Mouse (Mus musculus) liver, embryonic 14.5 days (tissue): ENCODE measurements around the gene Atp2c2. TPM values are rescaled to one million over a fixed set of nuclear protein-coding genes. Genes with fewer than 3 reads are reported as not detected.

ENCODE experiments used
- ATAC-seq: fragments of 200-750 bp; cut with Nextera tagmentation; 2 replicates; pipeline ENCODE4 v1.8.0; 2017; ENCODE audit warnings: moderate number of reproducible peaks, mild to moderate bottlenecking, moderate library complexity; ENCODE audit not compliant: insufficient read depth
- DNase-seq, 3 experiments: peaks; one replicate each; pipeline ENCODE4 v3.0.0-alpha.2; 2012 to 2013; ENCODE audit warnings: low read depth in 3 of 3, low spot score in 3 of 3
- H3K27ac ChIP-seq: fragments of 300-500 bp; sonication (generic); 2 replicates; pipeline ENCODE4 v1.5.1; 2014; ENCODE audit warnings: moderate library complexity, mild to moderate bottlenecking, control low read depth, inconsistent platforms
- H3K27me3 ChIP-seq: fragments of 300-500 bp; sonication (generic); 2 replicates; pipeline ENCODE4 v1.6.1; 2014; ENCODE audit warnings: mild to moderate bottlenecking, low read length, moderate library complexity; ENCODE audit not compliant: control insufficient read depth, insufficient read depth
- H3K36me3 ChIP-seq: fragments of 300-500 bp; sonication (generic); replicated peaks from 2 replicates; pipeline ENCODE4 v1.6.1; 2014; ENCODE audit warnings: low read depth; ENCODE audit not compliant: control insufficient read depth, insufficient read depth
- H3K4me1 ChIP-seq, 2 experiments: fragments of 200-500 bp in 1 of 2; fragments of 300-500 bp in 1 of 2; sonication (generic) in 1 of 2; replicated peaks; 2 replicates each; pipeline ENCODE4 v1.6.1; 2012 to 2014; ENCODE audit warnings: antibody characterized with exemption in 1 of 2, inconsistent platforms in 1 of 2, low read length in 1 of 2; ENCODE audit not compliant: control insufficient read depth in 2 of 2, insufficient read depth in 2 of 2
- H3K4me2 ChIP-seq: fragments of 300-500 bp; sonication (generic); 2 replicates; pipeline ENCODE4 v1.6.1; 2014; ENCODE audit warnings: low read depth, mild to moderate bottlenecking, control low read depth, moderate library complexity
- H3K4me3 ChIP-seq, 2 experiments: fragments of 200-500 bp in 1 of 2; fragments of 300-500 bp in 1 of 2; sonication (generic) in 1 of 2; 2 replicates each; pipeline ENCODE4 v1.5.1; 2012 to 2014; ENCODE audit warnings: low read depth in 2 of 2, low read length in 2 of 2, mild to moderate bottlenecking in 2 of 2, control low read depth in 1 of 2, inconsistent platforms in 1 of 2, moderate library complexity in 1 of 2; ENCODE audit not compliant: insufficient read depth in 1 of 2
- H3K9ac ChIP-seq: fragments of 300-500 bp; sonication (generic); replicated peaks from 2 replicates; pipeline ENCODE4 v1.6.1; 2014; ENCODE audit warnings: mild to moderate bottlenecking, control low read depth, moderate library complexity
- H3K9me3 ChIP-seq: fragments of 300-500 bp; sonication (generic); 2 replicates; pipeline ENCODE4 v1.6.1; 2016; ENCODE audit warnings: low read length, mixed read lengths; ENCODE audit not compliant: control insufficient read depth
- CTCF ChIP-seq: IDR thresholded peaks from 2 replicates; pipeline ENCODE4 v1.5.1; 2016; ENCODE audit warnings: antibody characterized with exemption, low read depth, control low read depth
- EP300 ChIP-seq: IDR thresholded peaks from 2 replicates; pipeline ENCODE4 v1.6.1; 2016; ENCODE audit warnings: antibody characterized with exemption, low read depth
- WGBS: fragments of 180-500 bp; shearing (Covaris S2); extraction: QIAGEN DNeasy Blood & Tissue Kit; methylation state at CpG from one replicate; pipeline ENCODE4 v1.1.7; 2014; ENCODE audit not compliant: insufficient replicate concordance; 5-methylcytosine and 5-hydroxymethylcytosine counted together
- polyA plus RNA-seq, 2 experiments: library from polyadenylated mRNA; depleted of rRNA in 1 of 2; stranded (reverse) in 1 of 2; unstranded in 1 of 2; fragments of >200 nt; fragmentation: Nextera tagmentation in 1 of 2; extraction: Ambion mirVana in 1 of 2; gene quantifications; 2 replicates each; pipeline versions ENCODE4 v1.2.1 to v1.2.3; 2012 to 2014

Gene Atp2c2
- polyA plus RNA-seq, 2 experiments = 0.08 to 0.10 TPM

DNA sequence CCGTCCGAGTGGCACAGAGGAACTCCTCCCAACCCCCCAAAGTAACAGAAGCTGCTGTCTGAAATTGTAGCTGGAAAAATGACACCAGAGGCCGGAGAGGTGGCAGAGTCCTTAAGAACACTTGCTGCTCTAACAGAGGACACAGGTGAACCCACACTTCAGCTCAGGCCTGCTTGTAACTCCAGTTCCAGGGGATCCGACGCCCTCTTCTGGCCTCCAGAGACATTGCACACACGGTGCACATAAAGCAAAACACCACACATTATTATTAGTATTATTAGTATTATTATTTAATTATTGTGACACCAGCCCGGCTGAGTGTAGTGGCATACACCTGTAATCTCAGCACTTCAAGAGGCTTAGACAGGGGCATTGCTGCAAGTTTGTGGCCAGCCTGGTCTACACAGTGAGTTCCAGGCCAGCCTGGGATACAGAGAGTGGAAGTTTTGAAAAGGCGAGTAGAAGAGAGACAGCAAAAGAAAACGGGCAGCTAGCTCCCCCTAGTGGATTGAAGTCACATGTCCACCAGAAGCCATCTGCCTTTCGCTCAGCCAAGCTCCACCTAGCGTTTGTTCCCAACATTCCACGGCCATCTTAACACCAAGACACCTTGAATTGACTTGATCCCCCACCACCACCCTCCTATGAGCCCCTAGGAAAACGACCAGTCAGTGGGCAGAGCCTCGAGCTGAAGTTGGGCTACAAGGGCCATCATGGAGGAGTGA is 79.4 kb downstream of the Atp2c2 start:
- 20% methylated on average over 14 of the region's 14 CpGs for WGBS
- TF ChIP-seq EP300 (no peak), CTCF (peak; percentile 98)
- H3K9ac ChIP-seq = no peak overlapping the region
- H3K27ac ChIP-seq = no peak overlapping the region
- peak overlapping the region in 1 of 2 experiments; percentile 64; a peak in 1 of 4 replicates for H3K4me3 ChIP-seq
- ATAC-seq (no peak), DNase-seq (peak; percentile 70 to 74 (median 70))
- peaks cover 0 to 9% of the 10 kb centered on the region in 2 experiments; a peak in 3 of 4 replicates for H3K4me1 ChIP-seq
- no peaks in the 10 kb centered on the region for H3K27me3 ChIP-seq
- H3K4me2 ChIP-seq = peak overlapping the region; percentile 81
- no peaks in the 10 kb centered on the region for H3K9me3 ChIP-seq
- no peaks in the 10 kb centered on the region for H3K36me3 ChIP-seq

DNA sequence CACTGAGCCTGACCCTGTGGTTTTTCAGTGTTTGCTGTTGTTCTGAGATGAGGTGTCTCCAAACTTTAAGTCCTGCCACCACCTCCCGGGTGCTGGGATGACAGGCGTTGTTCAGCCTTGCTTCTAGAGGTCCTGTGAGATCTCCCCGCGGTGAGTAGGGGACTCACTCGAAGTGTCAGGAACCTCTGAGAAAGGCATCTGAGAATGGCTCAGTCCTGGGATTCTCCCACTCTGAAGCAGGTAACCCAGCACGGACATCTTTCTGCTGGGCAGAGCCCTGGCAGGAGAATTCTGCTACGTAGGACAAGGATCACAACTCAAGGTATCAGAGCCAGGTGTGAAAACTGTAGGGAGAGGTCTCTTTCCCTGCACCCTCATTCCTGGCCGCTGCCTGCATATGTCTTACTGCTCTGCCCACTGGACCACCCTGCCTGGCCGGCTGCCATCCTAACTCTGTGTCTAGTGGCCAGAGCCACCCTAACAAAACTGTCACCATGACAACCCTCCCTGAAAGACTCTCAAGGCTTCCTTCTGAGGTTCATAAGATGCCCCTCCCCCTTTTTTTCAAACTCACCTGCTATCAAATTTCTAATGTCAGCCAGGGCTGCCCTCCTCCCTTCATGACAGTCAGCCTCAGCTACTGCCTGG is 80.7 kb downstream of the Atp2c2 start:
- H3K27ac ChIP-seq = no peak overlapping the region
- H3K4me2 ChIP-seq = no peak overlapping the region
- H3K4me3 ChIP-seq = no peak overlapping the region
- no peak overlapping the region for H3K9ac ChIP-seq
- no peaks in the 10 kb centered on the region for H3K36me3 ChIP-seq
- H3K27me3 ChIP-seq = no peaks in the 10 kb centered on the region
- TF ChIP-seq CTCF (no peak), EP300 (no peak)
- DNase-seq (no peak), ATAC-seq (no peak)
- WGBS = 58% methylated on average over 9 of the region's 9 CpGs
- peaks cover 0 to 9% of the 10 kb centered on the region in 2 experiments; a peak in 3 of 4 replicates for H3K4me1 ChIP-seq
- no peaks in the 10 kb centered on the region for H3K9me3 ChIP-seq

DNA sequence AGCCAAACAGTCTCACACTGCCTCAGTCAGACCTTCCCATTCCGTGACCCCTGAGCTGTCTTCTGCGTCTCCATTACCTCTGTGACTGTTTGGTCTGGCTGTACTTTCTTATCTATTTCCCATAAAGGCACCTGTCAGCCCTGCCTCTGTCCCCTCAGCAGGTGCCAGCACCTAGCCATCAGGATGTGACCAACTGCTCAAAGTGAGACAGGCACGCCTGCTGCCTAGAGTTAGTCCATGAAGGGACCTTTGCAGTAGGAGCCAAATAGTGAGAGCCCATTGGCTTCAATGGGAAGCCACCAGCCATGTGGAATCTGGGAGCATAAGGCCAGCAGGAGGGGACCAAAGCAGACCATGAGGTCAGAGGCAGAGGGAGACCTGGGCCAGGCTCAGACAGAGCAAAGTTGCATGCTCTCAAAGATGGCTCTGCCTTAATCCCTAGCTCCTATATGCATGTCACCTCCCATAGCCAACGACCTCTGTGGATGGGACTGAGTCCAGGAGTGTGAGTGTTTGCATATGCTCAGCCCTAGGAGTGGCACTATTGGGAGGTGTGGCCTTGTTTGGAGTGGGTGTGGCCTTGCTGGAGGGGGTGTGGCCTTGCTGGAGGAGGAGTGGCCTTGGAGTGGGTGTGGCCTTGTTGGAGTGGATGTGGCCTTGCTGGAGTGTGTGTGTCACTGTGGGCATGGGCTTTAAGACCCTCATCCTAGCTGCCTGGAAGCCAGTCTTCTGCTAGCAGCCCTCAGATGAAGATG is 81.5 kb downstream of the Atp2c2 start:
- H3K27ac ChIP-seq = no peak overlapping the region
- no peak overlapping the region for H3K4me2 ChIP-seq
- no peaks in the 10 kb centered on the region for H3K36me3 ChIP-seq
- H3K9me3 ChIP-seq = no peaks in the 10 kb centered on the region
- no peak for TF ChIP-seq CTCF
- no peak for TF ChIP-seq EP300
- WGBS = 55% methylated on average over 4 of the region's 4 CpGs
- H3K4me3 ChIP-seq = no peak overlapping the region
- no peak for ATAC-seq
- H3K4me1 ChIP-seq = peaks cover 0 to 9% of the 10 kb centered on the region in 2 experiments; a peak in 3 of 4 replicates
- peak in 1 of 3 experiments; percentile 24 for DNase-seq
- no peaks in the 10 kb centered on the region for H3K27me3 ChIP-seq
- H3K9ac ChIP-seq = no peak overlapping the region

DNA sequence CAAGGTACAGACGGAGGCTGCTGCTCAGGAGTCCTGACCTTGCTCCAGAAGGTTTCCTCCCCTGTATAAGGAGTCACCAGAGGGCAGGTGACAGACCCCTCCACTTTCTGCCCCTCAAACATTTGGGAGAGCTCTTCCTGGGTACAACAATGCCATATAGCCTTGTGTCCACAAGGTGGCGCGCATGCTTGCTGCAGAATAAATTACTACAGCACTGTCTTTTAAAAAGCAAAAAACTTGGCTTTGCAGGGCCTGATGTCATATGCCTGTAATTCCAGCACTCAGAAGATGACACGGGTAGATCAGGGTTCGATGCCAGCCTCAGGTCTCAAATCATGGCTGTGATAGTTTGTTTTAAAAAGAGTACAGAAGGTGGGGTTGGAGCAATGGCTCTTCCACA is 82.9 kb downstream of the Atp2c2 start:
- no peaks in the 10 kb centered on the region for H3K27me3 ChIP-seq
- TF ChIP-seq EP300 (no peak), CTCF (peak; percentile 91)
- peak in 1 of 3 experiments; percentile 37 for DNase-seq
- H3K36me3 ChIP-seq = no peaks in the 10 kb centered on the region
- no peak overlapping the region for H3K4me3 ChIP-seq
- H3K9me3 ChIP-seq = no peaks in the 10 kb centered on the region
- WGBS = 2% methylated on average over 5 of the region's 5 CpGs
- H3K4me2 ChIP-seq = no peak overlapping the region
- H3K9ac ChIP-seq = no peak overlapping the region
- ATAC-seq = no peak
- peaks cover 0 to 11% of the 10 kb centered on the region in 2 experiments; a peak in 2 of 4 replicates for H3K4me1 ChIP-seq
- H3K27ac ChIP-seq = no peak overlapping the region
